Comparison of ENCODE assay signal across 8 mouse cellular contexts in genomic region chr6:30047271-30048162, GRCm38 (mm10). TPM values are rescaled to one million over a fixed set of nuclear protein-coding genes. Genes with fewer than 3 reads are reported as not detected.
DNase-seq lines count a peak whose midpoint lies in the region; ATAC-seq and TF ChIP-seq lines count a peak whose summit lies in the region.

Nrf1 (plus strand) TSS chr6:30047988.

- peak; percentile 90 for DNase-seq in heart, postnatal 0 days (ENCODE audit: low spot score)
- peak; percentile 91 to 97 for DNase-seq in kidney, postnatal 36 days
- peak; percentile 68 to 74 (median 74) for DNase-seq in liver, embryonic 14.5 days (ENCODE audit: low read depth in 3 of 3, low spot score in 3 of 3)
- peak; percentile 94 for DNase-seq in neural tube, embryonic 10.5 days (ENCODE audit: extremely low spot score, low spot score)

- TF ChIP-seq CTCF in E14TG2a.4 (conservative IDR thresholded peaks at IDR 0.05; ENCODE audit: low read length), result no peak
- TF ChIP-seq CTCF in heart, postnatal 0 days (IDR thresholded peaks at IDR 0.05; ENCODE audit: low read depth), result no peak
- 0 out of 2 replicates have a peak, but pooled peaks have one; percentile 27 for TF ChIP-seq CTCF in liver, embryonic 14.5 days (IDR thresholded peaks at IDR 0.05; ENCODE audit: low read depth)

- peak within 1 kb of the TSS; percentile 92 for H3K4me3 ChIP-seq in E14TG2a.4 (replicated peaks; ENCODE audit: low read length)
- H3K4me3 ChIP-seq in forebrain, embryonic 13.5 days, result peak within 1 kb of the TSS; percentile 68
- H3K4me3 ChIP-seq in heart, postnatal 0 days (ENCODE audit: low read depth, low read length), result peak within 1 kb of the TSS; percentile 84
- peak within 1 kb of the TSS; percentile 87 to 97 for H3K4me3 ChIP-seq in liver, embryonic 14.5 days (ENCODE audit: insufficient read depth in 1 of 2, low read depth in 2 of 2, low read length in 2 of 2)
- peak within 1 kb of the TSS; percentile 99 for H3K4me3 ChIP-seq in stomach, embryonic 15.5 days (replicated peaks)

- peak within 1 kb of the TSS; percentile 68 for H3K4me2 ChIP-seq in forebrain, embryonic 13.5 days
- H3K4me2 ChIP-seq in heart, postnatal 0 days (ENCODE audit: low read depth, low read length), result peak within 1 kb of the TSS; percentile 98
- H3K4me2 ChIP-seq in liver, embryonic 14.5 days (ENCODE audit: low read depth), result peak within 1 kb of the TSS; percentile 89
- peak within 1 kb of the TSS; percentile 63 for H3K4me2 ChIP-seq in stomach, embryonic 15.5 days

- H3K9me3 ChIP-seq in E14TG2a.4 (ENCODE audit: low read length), result no peaks in the 10 kb centered on the region
- H3K9me3 ChIP-seq in forebrain, embryonic 13.5 days (replicated peaks), result no peaks in the 10 kb centered on the region
- H3K9me3 ChIP-seq in heart, postnatal 0 days (replicated peaks; ENCODE audit: control insufficient read depth, low read length), result no peaks in the 10 kb centered on the region
- H3K9me3 ChIP-seq in liver, embryonic 14.5 days (ENCODE audit: control insufficient read depth, low read length), result no peaks in the 10 kb centered on the region
- no peaks in the 10 kb centered on the region for H3K9me3 ChIP-seq in stomach, embryonic 15.5 days

- peaks cover 18% of the 10 kb centered on the region for H3K36me3 ChIP-seq in E14TG2a.4 (ENCODE audit: insufficient read depth, low read length)
- no peaks in the 10 kb centered on the region for H3K36me3 ChIP-seq in forebrain, embryonic 13.5 days (ENCODE audit: poor library complexity, severe bottlenecking)
- no peaks in the 10 kb centered on the region; the same call in 1 of the 2 replicates for H3K36me3 ChIP-seq in heart, postnatal 0 days (replicated peaks; ENCODE audit: control insufficient read depth, insufficient read depth, low read length)
- peaks cover 2% of the 10 kb centered on the region for H3K36me3 ChIP-seq in liver, embryonic 14.5 days (replicated peaks; ENCODE audit: control insufficient read depth, insufficient read depth, low read depth)
- H3K36me3 ChIP-seq in stomach, embryonic 15.5 days, result no peaks in the 10 kb centered on the region

- under 1% methylated on average over 61 of the region's 78 CpGs for WGBS in forebrain, embryonic 13.5 days
- under 1% methylated on average over 78 of the region's 78 CpGs for WGBS in heart, postnatal 0 days
- WGBS in liver, embryonic 14.5 days (ENCODE audit: insufficient replicate concordance), result under 1% methylated on average over 77 of the region's 78 CpGs
- WGBS in stomach, embryonic 15.5 days, result under 1% methylated on average over 73 of the region's 78 CpGs

- peak within 1 kb of the TSS; percentile 88 for H3K9ac ChIP-seq in forebrain, embryonic 13.5 days
- H3K9ac ChIP-seq in heart, postnatal 0 days (replicated peaks; ENCODE audit: low read depth, low read length), result peak within 1 kb of the TSS; percentile 99
- H3K9ac ChIP-seq in liver, embryonic 14.5 days (replicated peaks), result peak within 1 kb of the TSS; percentile 97
- peak within 1 kb of the TSS; percentile 100 for H3K9ac ChIP-seq in stomach, embryonic 15.5 days

- peak; percentile 97 for ATAC-seq in cerebellum, adult (ENCODE audit: insufficient number of reproducible peaks, low FRiP score, low TSS enrichment)
- peak; percentile 98 for ATAC-seq in forebrain, embryonic 13.5 days
- peak; percentile 95 for ATAC-seq in heart, postnatal 0 days (ENCODE audit: insufficient read depth, low read depth)
- peak; percentile 82 for ATAC-seq in liver, embryonic 14.5 days (ENCODE audit: insufficient read depth)
- peak; percentile 93 for ATAC-seq in stomach, embryonic 15.5 days (ENCODE audit: insufficient read depth, low FRiP score, low read depth)

- no peak for TF ChIP-seq EP300 in heart, postnatal 0 days (IDR thresholded peaks at IDR 0.05; ENCODE audit: low read depth)
- no peak for TF ChIP-seq EP300 in liver, embryonic 14.5 days (IDR thresholded peaks at IDR 0.05; ENCODE audit: low read depth)

- H3K27me3 ChIP-seq in E14TG2a.4 (ENCODE audit: insufficient read depth, low read length), result no peaks in the 10 kb centered on the region
- no peaks in the 10 kb centered on the region for H3K27me3 ChIP-seq in forebrain, embryonic 13.5 days
- H3K27me3 ChIP-seq in heart, postnatal 0 days (ENCODE audit: control insufficient read depth, insufficient read depth, low read length), result no peaks in the 10 kb centered on the region
- no peaks in the 10 kb centered on the region for H3K27me3 ChIP-seq in liver, embryonic 14.5 days (ENCODE audit: control insufficient read depth, insufficient read depth, low read length)
- no peaks in the 10 kb centered on the region for H3K27me3 ChIP-seq in stomach, embryonic 15.5 days (replicated peaks)

- peaks cover 54% of the 10 kb centered on the region for H3K4me1 ChIP-seq in E14TG2a.4 (replicated peaks; ENCODE audit: low read depth, low read length)
- peaks cover 35% of the 10 kb centered on the region for H3K4me1 ChIP-seq in forebrain, embryonic 13.5 days
- H3K4me1 ChIP-seq in heart, postnatal 0 days (ENCODE audit: control insufficient read depth, insufficient read depth), result peaks cover 17% of the 10 kb centered on the region
- peaks cover 23 to 24% of the 10 kb centered on the region in 2 experiments for H3K4me1 ChIP-seq in liver, embryonic 14.5 days (replicated peaks; ENCODE audit: control insufficient read depth in 2 of 2, insufficient read depth in 2 of 2, low read length in 1 of 2)
- no peaks in the 10 kb centered on the region; the same call in 1 of the 2 replicates for H3K4me1 ChIP-seq in stomach, embryonic 15.5 days

- peak within 1 kb of the TSS; percentile 100 for H3K27ac ChIP-seq in forebrain, embryonic 13.5 days
- peak within 1 kb of the TSS; percentile 100 for H3K27ac ChIP-seq in heart, postnatal 0 days (ENCODE audit: low read depth)
- H3K27ac ChIP-seq in liver, embryonic 14.5 days, result peak within 1 kb of the TSS; percentile 81
- peak within 1 kb of the TSS; percentile 100 for H3K27ac ChIP-seq in stomach, embryonic 15.5 days

RNA-seq across cellular contexts. Expression of gene Nrf1, which starts in this region (rescaled TPM):
- polyA plus RNA-seq in forebrain, embryonic 13.5 days (2015; fragmentation: Nextera tagmentation; extraction: Ambion mirVana), result 67.3 and 71.9 TPM in 2 replicates
- 77.8 and 90.1 TPM in 2 replicates for total RNA-seq in heart, postnatal 0 days (2014; rRNA removed; ENCODE audit: low replicate concordance)
- polyA plus RNA-seq in heart, postnatal 0 days (2015; fragmentation: Nextera tagmentation; extraction: Ambion mirVana), result 13.1 and 14.1 TPM in 2 replicates
- 31.2 and 34.6 TPM in 2 replicates for polyA plus RNA-seq in liver, embryonic 14.5 days (2012; rRNA removed)
- polyA plus RNA-seq in liver, embryonic 14.5 days (2014; fragmentation: Nextera tagmentation; extraction: Ambion mirVana), result 33.1 and 38.7 TPM in 2 replicates
- 46.5 and 49.8 TPM in 2 replicates for polyA plus RNA-seq in stomach, embryonic 15.5 days (2015; fragmentation: Nextera tagmentation; extraction: Ambion mirVana)

Comparison
In these comparisons a context has a peak if more than half of its experiments do, and no peak if none do; other contexts are left out.
1. Peak in every context shown above with its lines: DNase-seq, ATAC-seq, H3K4me3 ChIP-seq and H3K27ac ChIP-seq.